Mouse (Mus musculus) intestine, embryonic 16.5 days (tissue): ENCODE results near the gene Prss23. TPM values are rescaled to one million over a fixed set of nuclear protein-coding genes. Genes with fewer than 3 reads are reported as not detected.

ENCODE experiments used
- ATAC-seq: fragments of 200-750 bp; cut with Nextera tagmentation; 2 replicates; pipeline ENCODE4 v1.8.0; 2017; ENCODE audit warnings: moderate TSS enrichment, moderate library complexity
- H3K27ac ChIP-seq: fragments of 300-500 bp; sonication (generic); 2 replicates; pipeline ENCODE4 v1.5.1; 2014; ENCODE audit warnings: mild to moderate bottlenecking, low read length
- H3K27me3 ChIP-seq: fragments of 300-500 bp; sonication (generic); replicated peaks from 2 replicates; pipeline ENCODE4 v1.6.1; 2014; ENCODE audit warnings: low read length, control low read depth, mixed read lengths; ENCODE audit not compliant: control insufficient read depth, insufficient read depth
- H3K36me3 ChIP-seq: fragments of 300-500 bp; sonication (generic); 2 replicates; pipeline ENCODE4 v1.6.1; 2014; ENCODE audit warnings: low read length, control low read depth; ENCODE audit not compliant: control insufficient read depth, insufficient read depth
- H3K4me1 ChIP-seq: fragments of 300-500 bp; sonication (generic); 2 replicates; pipeline ENCODE4 v1.6.1; 2014; ENCODE audit warnings: low read length, control low read depth, mixed read lengths; ENCODE audit not compliant: control insufficient read depth, insufficient read depth
- H3K4me2 ChIP-seq: fragments of 300-500 bp; sonication (generic); 2 replicates; pipeline ENCODE4 v1.6.1; 2014; ENCODE audit warnings: low read depth, low read length, control low read depth
- H3K4me3 ChIP-seq: fragments of 300-500 bp; sonication (generic); 2 replicates; pipeline ENCODE4 v1.5.1; 2014; ENCODE audit warnings: mild to moderate bottlenecking, low read length
- H3K9ac ChIP-seq: fragments of 300-500 bp; sonication (generic); 2 replicates; pipeline ENCODE4 v1.6.1; 2014; ENCODE audit warnings: low read depth, low read length
- H3K9me3 ChIP-seq: fragments of 300-500 bp; sonication (generic); 2 replicates; pipeline ENCODE4 v1.6.1; 2016; ENCODE audit warnings: low read length, control low read depth; ENCODE audit not compliant: control insufficient read depth
- WGBS: fragments of 180-500 bp; shearing (Covaris S2); extraction: QIAGEN DNeasy Blood & Tissue Kit; methylation state at CpG from one replicate; pipeline ENCODE4 v1.1.7; 2014; 5-methylcytosine and 5-hydroxymethylcytosine counted together
- polyA plus RNA-seq: library from polyadenylated mRNA; unstranded; fragments of >200 nt; fragmentation: Nextera tagmentation; extraction: Ambion mirVana; gene quantifications from 2 replicates; pipeline ENCODE4 v1.2.1, GENCODE M21; 2015

Gene Prss23
- polyA plus RNA-seq, 1 experiment from 2014 or later, result 84.9 TPM

GRCm38 (mm10) chr7:89477294-89477999 lies 49.5 kb downstream of the Prss23 start:
- WGBS, result 5% methylated on average over 1 of the region's 1 CpGs
- Histone ChIP-seq H3K9me3 (no peaks in the 10 kb centered on the region), H3K27me3 (no peaks in the 10 kb centered on the region), H3K4me1 (no peaks in the 10 kb centered on the region), H3K36me3 (no peaks in the 10 kb centered on the region), H3K4me2 (no peak overlapping the region), H3K27ac (no peak overlapping the region), H3K4me3 (no peak overlapping the region), H3K9ac (no peak overlapping the region)
- ATAC-seq, result peak; percentile 72

- no peak for ATAC-seq
- Histone ChIP-seq H3K9me3 (no peaks in the 10 kb centered on the region), H3K4me2 (no peak overlapping the region), H3K36me3 (no peaks in the 10 kb centered on the region), H3K27me3 (no peaks in the 10 kb centered on the region), H3K27ac (no peak overlapping the region), H3K4me1 (0 out of 2 replicates have a peak, but pooled peaks cover 3% of the 10 kb centered on the region), H3K4me3 (no peak overlapping the region), H3K9ac (no peak overlapping the region)
- WGBS, result 52% methylated on average over 4 of the region's 4 CpGs
These were observed 53.5 kb downstream of the Prss23 start for GRCm38 (mm10) chr7:89473442-89473841.

- 68% methylated on average over 10 of the region's 10 CpGs for WGBS
- Histone ChIP-seq H3K36me3 (no peaks in the 10 kb centered on the region), H3K9me3 (no peaks in the 10 kb centered on the region), H3K4me3 (no peak overlapping the region), H3K4me2 (no peak overlapping the region), H3K4me1 (peaks cover 5% of the 10 kb centered on the region; the same call in 1 of the 2 replicates), H3K27me3 (no peaks in the 10 kb centered on the region), H3K27ac (no peak overlapping the region), H3K9ac (no peak overlapping the region)
- ATAC-seq, result no peak
These were observed 63.0 kb downstream of the Prss23 start for GRCm38 (mm10) chr7:89463775-89464592.

- Histone ChIP-seq H3K9ac (no peak overlapping the region), H3K27ac (no peak overlapping the region), H3K27me3 (no peaks in the 10 kb centered on the region), H3K36me3 (no peaks in the 10 kb centered on the region), H3K4me1 (peaks cover 5% of the 10 kb centered on the region; the same call in 1 of the 2 replicates), H3K9me3 (no peaks in the 10 kb centered on the region), H3K4me3 (no peak overlapping the region), H3K4me2 (no peak overlapping the region)
- WGBS, result 69% methylated on average over 3 of the region's 3 CpGs
- no peak for ATAC-seq
These were observed 63.7 kb downstream of the Prss23 start for GRCm38 (mm10) chr7:89463246-89463645.

- no peak for ATAC-seq
- WGBS, result 83% methylated on average over 5 of the region's 5 CpGs
- H3K36me3 ChIP-seq, result no peaks in the 10 kb centered on the region
These were observed 64.3 kb downstream of the Prss23 start for GRCm38 (mm10) chr7:89462646-89463207.

GRCm38 (mm10) chr7:89461351-89461750 lies 65.6 kb downstream of the Prss23 start:
- Histone ChIP-seq H3K27me3 (no peaks in the 10 kb centered on the region), H3K9ac (no peak overlapping the region), H3K9me3 (no peaks in the 10 kb centered on the region), H3K4me3 (no peak overlapping the region), H3K36me3 (no peaks in the 10 kb centered on the region), H3K4me1 (peaks cover 5% of the 10 kb centered on the region; the same call in 1 of the 2 replicates), H3K4me2 (no peak overlapping the region), H3K27ac (no peak overlapping the region)
- 76% methylated on average over 3 of the region's 3 CpGs for WGBS
- no peak for ATAC-seq

More at GRCm38 (mm10) chr7:89462646-89463207, 64.3 kb downstream of the Prss23 start:
- Histone ChIP-seq H3K27me3 (no peaks in the 10 kb centered on the region), H3K27ac (no peak overlapping the region), H3K9me3 (no peaks in the 10 kb centered on the region), H3K4me2 (no peak overlapping the region), H3K4me1 (peaks cover 5% of the 10 kb centered on the region; the same call in 1 of the 2 replicates), H3K4me3 (no peak overlapping the region), H3K9ac (no peak overlapping the region)

- no peak for ATAC-seq
- Histone ChIP-seq H3K4me2 (no peak overlapping the region), H3K9ac (no peak overlapping the region), H3K27ac (no peak overlapping the region), H3K36me3 (no peaks in the 10 kb centered on the region), H3K4me3 (no peak overlapping the region), H3K4me1 (peaks cover 5% of the 10 kb centered on the region; the same call in 1 of the 2 replicates), H3K27me3 (no peaks in the 10 kb centered on the region), H3K9me3 (no peaks in the 10 kb centered on the region)
These were observed 66.1 kb downstream of the Prss23 start for GRCm38 (mm10) chr7:89460911-89461310.

- Histone ChIP-seq H3K27me3 (no peaks in the 10 kb centered on the region), H3K9me3 (no peaks in the 10 kb centered on the region), H3K4me2 (no peak overlapping the region), H3K27ac (no peak overlapping the region), H3K4me1 (peaks cover 2% of the 10 kb centered on the region; the same call in 1 of the 2 replicates), H3K36me3 (no peaks in the 10 kb centered on the region), H3K4me3 (no peak overlapping the region), H3K9ac (no peak overlapping the region)
- no peak for ATAC-seq
- WGBS, result 73% methylated on average over 2 of the region's 2 CpGs
These were observed 67.3 kb downstream of the Prss23 start for GRCm38 (mm10) chr7:89459691-89460090.
